Mouse (Mus musculus): ENCODE measurements around the gene Crebrf. TPM values are rescaled to one million over a fixed set of nuclear protein-coding genes. Genes with fewer than 3 reads are reported as not detected.

Gene Crebrf
- 105 TPM for polyA plus RNA-seq (2017; shearing (Covaris generic))

GRCm38 (mm10) chr17:26715271-26715758, at the start of gene Crebrf:
Crebrf (plus strand) TSS chr17:26715650.

GRCm38 (mm10) chr17:26780750-26781571, 65.5 kb downstream of the Crebrf start, which contains the start of gene Bnip1:
Bnip1 (plus strand) TSS chr17:26781066.

Other genes starting within 250 kb of the Crebrf start
- gene Ergic1, start 154.2 kb upstream of the Crebrf start, polyA plus RNA-seq (2017; shearing (Covaris generic)), result 69.5 TPM
- 18.5 TPM for gene Dusp1, start 153.5 kb upstream of the Crebrf start, polyA plus RNA-seq (2017; shearing (Covaris generic))
- 389 TPM for gene Atp6v0e, start 52.4 kb upstream of the Crebrf start, polyA plus RNA-seq (2017; shearing (Covaris generic))
- gene Bnip1, start 65.4 kb downstream of the Crebrf start, polyA plus RNA-seq (2017; shearing (Covaris generic)), result 37.7 TPM
- gene Nkx2-5, start 129.4 kb downstream of the Crebrf start, polyA plus RNA-seq (2017; shearing (Covaris generic)), result not detected
- gene Kifc5b, start 201.4 kb downstream of the Crebrf start, polyA plus RNA-seq (2017; shearing (Covaris generic)), result 1.8 TPM
- gene Phf1, start 217.4 kb downstream of the Crebrf start, polyA plus RNA-seq (2017; shearing (Covaris generic)), result 112 TPM
- gene Cuta, start 223.9 kb downstream of the Crebrf start, polyA plus RNA-seq (2017; shearing (Covaris generic)), result 200 TPM
- not detected for gene Syngap1, start 225.6 kb downstream of the Crebrf start, polyA plus RNA-seq (2017; shearing (Covaris generic))

All from CD4-positive, CD25-positive, alpha-beta regulatory T cell, adult 9 weeks (primary cell).